Mouse (Mus musculus) heart, adult 8-10 months (tissue): ENCODE measurements around the gene Piezo1. TPM values are rescaled to one million over a fixed set of nuclear protein-coding genes. Genes with fewer than 3 reads are reported as not detected.

Experiments
- DNase-seq: peaks from one replicate; pipeline ENCODE4 v3.0.0; 2022; ENCODE audit warnings: low spot score
- total RNA-seq, 4 experiments: library from RNA; stranded (reverse); gene quantifications; 2 replicates each; pipeline ENCODE4 v1.2.4; 2022

Piezo1 gene
- total RNA-seq, 4 experiments from 2014 or later: 13.2 to 17.4 (median 13.7) TPM

DNA sequence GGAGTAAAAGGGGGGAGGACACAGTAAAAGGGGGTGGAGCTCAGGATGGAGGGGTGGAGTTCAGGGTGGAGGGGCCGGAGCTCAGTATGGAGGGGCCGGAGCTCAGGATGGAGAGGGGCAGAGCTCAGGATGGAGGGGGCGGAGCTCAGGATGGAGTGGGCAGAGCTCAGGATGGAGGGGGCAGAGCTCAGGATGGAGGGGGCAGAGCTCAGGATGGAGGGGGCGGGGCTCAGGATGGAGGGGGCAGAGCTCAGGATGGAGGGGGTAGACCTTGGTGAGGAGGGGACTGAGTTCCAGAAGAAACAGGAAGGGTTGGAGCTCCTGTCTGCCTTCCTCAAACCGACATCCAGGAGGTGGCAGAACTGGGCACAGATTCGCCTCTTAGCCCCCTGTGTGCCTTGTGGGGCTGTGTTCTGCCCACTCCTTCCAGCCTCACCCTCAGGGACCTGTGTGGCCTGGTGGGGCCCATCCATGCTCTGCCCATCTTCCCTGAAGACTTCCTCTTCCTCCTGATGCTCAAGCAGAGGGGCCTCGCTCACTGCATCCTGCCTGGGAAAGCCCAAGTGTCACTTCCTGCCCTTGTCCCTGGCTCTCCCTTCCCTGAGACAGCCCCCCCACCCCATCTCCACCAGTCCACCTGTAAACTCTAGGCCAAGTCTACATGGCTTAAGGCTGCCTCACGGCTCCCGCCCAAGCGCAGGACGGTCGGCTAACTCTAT is 54.0 kb downstream of the Piezo1 start:
- DNase-seq: no peak

DNA sequence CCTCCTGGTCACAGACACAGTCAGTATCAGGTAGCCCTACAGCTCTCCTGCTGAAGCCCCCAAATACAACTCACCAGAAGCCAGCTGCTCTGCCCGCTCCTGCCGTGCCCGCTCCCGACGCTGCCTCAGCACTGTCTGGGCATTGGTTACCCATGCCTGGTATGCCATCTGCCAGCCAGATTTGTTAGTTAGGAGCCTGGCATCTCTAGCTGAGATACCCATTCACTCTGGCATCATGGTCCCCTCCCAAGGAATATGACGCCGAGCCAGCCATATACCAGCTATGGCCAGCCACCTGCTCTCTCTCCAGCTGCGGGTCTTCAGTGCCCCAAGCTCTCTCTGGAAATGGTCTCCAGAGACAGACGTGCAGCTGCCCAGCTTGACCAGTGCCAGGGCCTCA is 62.7 kb downstream of the Piezo1 start:
- DNase-seq: no peak

DNA sequence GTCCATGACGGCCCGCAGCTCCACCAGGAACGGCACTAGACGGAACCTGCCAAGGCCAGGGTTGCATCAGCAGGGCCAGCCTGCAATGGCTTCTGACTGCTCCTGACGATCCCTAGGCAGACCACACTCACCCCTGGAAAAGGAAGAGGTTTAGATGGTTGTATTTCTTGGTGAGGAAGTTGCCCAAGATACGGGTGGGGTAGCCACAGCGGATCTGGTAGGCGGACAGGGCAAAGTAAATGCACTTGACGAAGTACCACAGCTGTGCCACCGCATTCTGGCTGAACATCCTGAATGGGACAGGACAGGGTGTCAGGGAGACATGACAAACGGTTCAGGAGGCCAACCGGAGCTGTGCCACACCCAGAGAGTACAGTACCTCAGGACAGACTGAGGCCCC is 66.3 kb downstream of the Piezo1 start:
- no peak for DNase-seq

DNA sequence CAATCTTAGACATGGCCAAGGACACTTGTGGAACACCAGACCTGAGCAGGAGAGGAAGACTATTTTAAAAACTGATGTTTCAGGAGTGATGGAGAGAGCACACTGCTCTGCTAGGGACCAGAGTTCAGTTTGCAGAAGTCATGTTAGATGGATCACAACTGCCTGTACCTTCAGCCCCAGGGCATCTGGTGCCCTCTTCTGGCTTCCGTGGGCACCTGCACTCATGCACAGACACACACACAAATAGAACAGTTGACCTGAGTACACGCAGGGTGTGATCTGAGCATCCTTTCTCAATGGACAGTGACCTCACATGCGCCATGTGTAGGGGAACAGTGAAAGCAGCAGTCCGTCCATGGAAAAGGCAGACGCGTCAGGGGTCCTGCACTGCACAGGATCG is 67.3 kb downstream of the Piezo1 start:
- DNase-seq: no peak

DNA sequence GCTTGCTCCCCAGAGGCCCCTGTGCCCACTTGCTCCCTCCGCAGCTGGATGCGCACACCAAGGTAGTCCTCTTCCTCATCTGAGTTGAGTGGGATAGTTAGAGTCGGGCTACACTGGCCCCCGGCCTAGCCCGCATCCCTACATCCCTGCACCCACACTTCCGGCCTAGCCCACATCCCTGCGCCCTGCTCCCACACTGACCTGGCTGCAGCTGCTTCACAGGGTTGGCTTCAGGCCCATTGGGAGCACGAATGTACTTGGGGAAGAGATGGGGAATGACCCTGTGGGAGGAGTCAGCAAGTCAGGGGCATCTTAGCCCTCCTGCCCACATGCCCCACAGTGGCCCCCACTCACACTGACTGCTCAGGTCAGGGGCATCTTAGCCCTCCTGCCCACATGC is 68.7 kb downstream of the Piezo1 start:
- no peak for DNase-seq

DNA sequence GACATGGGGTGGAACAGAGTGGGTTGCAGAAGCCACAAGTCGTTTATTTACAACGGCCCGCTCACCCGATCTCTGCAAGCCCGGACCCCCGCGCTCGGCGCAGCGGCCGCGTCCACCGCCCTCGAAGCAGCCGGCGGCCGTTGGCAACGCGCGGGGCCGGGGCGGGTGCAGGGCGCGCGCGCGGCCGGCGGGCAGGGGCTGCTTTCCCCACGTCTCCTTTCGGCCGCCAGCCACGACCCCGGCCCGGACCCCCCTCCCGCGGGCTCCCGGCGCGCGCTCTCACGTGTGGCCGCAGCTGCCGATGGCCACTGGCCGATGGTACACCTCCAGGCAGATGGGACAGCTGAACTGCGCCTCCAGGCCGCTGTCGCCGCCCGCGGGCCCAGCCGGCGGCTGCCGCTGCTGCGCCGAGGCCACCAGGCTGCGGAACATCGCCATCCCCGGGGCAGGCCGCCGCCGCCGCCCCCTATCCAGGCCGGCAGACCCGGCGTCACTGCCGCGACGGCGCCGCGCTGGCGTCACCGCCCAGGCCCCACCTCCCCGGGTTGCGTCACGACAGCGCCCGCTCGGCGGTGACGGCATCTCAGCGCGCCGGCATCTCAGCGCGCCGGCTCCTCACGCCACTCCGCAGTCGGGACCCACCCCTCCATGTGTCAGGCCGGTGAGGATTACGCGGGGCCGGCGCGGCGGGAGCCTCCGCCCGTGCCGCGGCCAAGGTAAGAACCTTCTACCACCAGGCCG is 75.4 kb downstream of the Piezo1 start, which contains the start of the genes Rnf166 and Ctu2:
Gene Rnf166 (minus strand): TSS at position 485 of the 741 bp plus-strand sequence.
Gene Ctu2 (plus strand): TSS at position 564 of the 741 bp plus-strand sequence.
- peak; percentile 86 for DNase-seq

DNA sequence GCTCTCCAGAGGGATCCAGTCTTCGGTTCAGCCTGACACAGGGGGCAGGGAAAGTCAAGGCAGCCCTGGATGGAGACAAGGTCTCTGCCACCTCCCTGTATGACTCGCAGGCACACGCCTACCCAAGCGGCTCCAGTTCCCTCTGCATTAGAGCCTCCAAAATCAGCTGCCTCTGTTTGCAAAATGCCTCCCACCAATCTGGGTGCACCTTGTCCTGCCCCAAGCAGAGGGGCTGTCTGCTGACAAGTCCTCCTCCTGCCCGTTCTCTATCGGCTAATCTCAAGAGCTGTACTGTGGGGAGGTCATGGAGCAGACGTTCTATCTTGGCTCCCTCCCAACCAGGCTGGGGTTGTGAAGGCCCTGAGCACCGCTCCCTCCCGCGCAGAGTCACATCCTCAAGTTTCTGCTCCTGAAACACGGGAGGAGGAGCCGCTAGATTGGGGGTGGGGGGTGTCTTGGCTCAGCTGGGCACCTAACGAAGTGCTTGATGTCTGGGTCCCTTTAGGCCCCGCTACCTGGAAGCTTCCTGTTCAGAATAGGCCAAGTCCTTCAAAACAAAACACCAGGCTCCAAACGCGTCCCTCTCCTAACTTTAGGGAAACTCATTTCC is 76.1 kb downstream of the Piezo1 start:
- DNase-seq: no peak

DNA sequence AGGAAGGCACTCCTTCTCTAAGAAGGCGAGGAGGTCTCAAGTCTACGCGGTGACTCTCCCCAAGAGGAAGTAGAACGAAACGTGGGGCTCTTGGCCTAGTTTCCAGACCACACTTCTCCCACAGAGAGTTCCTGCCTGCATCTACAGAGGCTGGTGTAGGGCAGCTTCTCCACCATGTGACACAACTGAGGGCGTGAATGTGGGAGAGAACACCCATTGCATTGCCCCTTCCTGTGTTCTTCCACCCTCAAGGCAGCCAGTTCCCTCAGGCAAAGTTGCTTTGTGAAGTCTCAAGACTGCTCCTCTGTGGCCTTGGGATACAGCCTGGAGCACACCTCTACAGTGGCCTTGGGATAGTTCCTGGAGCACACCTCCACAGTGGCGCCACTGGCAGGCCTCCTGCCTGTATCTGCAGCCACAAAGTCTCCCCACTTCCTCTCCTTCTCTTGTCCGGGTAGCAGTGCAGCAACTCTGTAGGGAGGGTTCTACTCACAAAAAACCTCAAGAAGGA is 77.2 kb downstream of the Piezo1 start:
- no peak for DNase-seq

DNA sequence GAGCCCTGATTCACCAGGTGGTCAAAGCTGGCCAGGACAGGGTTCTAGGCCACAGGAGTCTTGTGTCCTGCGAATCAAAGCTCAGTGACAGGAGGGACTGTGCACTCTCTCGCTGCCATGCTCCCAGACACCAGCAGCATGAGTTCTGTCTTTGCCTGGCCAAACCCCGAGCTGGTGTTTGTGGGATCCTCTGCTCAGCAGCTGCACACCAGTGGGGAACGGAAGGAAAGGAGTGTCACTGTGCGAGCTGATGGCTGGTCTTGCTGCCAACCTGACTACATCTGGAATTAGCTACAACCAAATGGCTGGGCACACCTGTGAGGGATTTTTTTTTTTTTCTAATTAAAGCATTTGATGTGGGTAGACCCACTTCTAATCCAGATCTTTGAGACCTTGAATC is 80.4 kb downstream of the Piezo1 start:
- DNase-seq: no peak

DNA sequence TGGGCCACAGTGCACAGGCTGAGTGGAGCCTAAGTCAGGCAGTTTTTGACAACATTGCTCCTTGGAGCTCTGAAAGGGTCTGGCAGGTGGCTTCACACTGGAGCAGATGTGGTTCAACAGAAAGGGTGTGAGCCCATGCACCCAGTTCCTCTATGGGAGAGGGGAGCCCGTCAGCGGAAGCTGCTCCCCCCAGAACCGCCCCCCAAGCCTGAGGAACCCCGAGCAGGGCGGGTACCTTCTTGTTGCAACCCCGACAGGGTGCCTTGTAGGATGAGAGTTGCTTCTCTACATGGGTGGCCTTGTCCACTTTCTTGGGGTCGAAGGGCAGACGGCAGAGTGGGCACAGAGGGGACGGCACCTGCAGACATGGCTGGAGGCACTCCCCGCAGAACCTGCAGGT is 81.2 kb downstream of the Piezo1 start:
- no peak for DNase-seq

DNA sequence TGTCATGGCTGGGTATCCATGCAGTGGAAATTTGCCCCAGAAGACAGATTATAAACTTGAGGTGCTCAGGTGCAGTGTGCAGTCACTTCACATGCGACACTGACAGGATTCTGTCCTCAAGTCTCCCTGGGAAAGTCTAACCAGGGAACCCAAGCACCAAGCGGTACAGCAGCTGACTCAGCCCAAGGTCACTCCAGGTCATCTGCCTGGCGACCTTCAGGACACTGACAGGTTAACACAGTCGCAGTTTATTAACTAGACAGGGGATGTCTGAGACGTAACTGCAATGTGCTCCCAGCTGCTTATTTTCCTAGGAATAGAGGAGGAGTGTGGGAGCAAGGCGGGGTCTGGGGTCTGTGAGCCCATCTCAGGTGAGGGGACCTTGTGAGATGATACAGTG is 81.7 kb downstream of the Piezo1 start:
- DNase-seq: no peak

DNA sequence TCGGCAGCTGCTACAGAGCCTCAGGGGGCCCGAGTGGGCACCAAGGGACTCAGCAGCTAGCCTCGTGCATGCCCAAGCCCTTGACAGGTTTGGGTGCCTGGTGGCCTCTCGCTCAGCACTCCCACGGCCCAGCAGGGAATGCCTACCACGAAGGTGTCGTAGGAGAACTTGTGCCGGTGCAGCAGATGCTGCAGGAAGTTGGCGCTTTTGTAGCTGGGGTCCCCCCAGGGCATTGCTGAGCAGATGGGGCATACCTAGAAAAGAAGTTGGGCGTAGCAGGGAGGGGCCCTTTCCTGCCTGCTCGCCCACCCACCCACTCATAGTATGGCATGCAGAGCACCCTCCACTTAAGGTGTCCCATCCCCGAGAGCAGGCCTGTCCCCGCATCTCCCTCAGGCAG is 83.3 kb downstream of the Piezo1 start:
- no peak for DNase-seq

DNA sequence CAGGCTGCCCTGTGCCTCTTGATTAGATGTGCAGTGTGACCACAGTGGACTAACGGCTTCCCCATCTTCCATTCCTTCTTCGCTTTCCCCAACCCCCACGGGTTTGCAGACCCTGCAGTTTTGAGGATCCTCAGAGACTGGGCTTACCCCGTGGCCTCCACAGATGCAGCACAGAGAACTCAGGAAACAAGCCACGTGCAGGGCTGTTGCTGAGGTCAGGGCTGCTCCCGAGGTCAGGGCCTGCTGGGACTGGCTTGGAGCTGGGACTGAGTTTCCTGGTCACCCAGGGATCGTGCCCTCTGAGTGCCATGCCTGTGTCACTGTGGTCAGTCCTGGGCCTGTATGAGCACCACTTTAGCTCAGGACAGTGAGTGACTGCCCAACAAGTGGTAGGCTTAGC is 86.1 kb downstream of the Piezo1 start:
- DNase-seq: no peak

DNA sequence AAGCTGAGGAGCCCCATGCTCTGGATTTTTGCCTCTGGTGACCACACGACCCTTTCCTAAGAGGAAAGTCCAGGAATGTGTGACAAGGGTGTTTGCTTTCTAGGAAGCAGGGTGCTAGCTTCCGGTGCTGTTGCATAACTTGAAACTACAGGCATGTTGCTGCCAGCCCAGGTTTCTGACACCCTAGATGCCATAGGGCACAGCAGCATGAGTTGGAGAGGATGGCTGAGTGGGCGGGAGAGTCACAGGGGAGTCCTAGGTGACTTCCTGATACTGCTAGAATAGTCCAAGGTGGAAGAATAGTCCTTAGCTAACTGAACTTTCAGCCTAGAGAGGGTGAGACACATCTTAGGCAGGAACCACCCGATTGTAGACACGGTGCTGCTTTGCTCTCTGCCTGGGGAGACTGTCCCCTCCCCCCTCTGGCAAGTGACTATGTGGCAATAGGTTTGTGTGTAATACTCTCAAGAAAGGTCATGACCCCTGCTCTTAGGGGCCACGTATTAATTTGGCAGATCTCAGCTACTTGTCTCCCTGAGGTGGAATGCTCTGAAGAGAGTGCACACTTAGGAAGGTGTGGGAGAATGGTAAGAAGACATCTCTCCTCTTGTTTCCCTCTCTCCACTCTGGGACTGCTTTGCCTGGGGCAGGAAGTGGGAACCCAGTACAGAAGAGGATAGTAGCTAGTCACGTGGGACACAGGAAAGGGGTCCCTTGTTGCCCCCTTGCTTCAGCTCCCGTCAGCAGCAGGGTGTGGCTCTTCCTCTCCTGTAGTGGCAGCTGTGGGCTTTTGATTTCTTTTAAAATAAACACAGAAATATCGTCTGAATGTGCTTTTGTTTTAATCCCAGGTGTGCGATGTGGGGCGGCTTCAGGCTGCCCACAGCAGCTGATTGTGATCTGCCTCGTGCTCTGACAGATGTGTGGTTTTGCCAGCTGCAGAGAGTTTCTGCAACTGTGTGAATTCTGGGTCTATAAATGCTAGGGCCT is 87.2 kb downstream of the Piezo1 start:
- DNase-seq: no peak

DNA sequence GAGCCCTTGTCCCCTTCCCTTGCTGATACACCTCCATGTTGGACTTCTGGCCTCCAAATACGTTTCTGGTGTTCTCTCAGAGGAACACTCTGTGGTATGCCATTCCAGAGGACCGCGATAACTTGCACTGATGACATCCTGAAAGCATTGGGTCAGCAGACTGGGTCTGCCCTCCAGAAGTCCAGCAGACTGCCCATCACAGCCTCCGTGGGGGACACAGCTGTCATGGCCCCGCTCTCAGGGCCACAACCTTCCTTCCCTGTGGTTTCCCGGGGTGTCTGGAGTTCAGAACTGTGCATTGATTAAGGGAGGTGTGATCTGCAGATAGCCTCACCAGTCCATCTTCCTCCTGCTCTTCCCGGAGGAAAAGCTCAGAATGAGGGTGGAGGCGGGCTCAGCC is 88.6 kb downstream of the Piezo1 start:
- DNase-seq: no peak

DNA sequence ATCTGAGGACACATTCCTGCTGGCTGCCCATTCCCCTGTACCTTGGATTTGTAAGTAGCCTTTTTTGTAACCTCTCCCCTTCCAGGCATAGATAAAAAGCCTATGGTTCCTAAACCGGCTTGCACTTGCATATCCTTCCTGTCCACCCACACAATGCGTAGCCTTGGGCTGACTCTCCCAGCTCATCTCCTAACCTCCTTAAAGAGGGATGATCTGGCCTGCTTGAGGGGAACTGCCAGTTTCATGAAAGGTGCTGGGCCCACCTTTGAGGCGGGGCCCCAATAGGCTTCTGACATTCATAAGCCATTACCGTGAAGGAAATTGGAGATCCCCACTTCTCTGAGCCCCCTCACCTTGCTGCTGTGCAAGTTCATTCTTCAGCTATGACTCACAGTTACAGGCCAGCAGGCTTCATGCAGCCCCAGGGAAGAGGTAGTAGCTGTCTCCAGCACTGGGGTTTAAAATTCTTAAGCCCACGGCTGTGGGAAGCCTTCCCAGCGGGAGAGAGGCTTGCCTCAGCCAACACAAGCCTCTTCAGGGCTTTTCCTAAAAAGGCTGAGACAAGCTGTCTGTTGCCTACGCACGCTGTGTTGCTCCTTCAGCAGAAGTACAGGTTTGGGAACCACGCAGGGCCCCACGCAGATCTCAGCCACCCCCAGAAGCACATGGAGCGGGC is 89.5 kb downstream of the Piezo1 start:
- DNase-seq: no peak

DNA sequence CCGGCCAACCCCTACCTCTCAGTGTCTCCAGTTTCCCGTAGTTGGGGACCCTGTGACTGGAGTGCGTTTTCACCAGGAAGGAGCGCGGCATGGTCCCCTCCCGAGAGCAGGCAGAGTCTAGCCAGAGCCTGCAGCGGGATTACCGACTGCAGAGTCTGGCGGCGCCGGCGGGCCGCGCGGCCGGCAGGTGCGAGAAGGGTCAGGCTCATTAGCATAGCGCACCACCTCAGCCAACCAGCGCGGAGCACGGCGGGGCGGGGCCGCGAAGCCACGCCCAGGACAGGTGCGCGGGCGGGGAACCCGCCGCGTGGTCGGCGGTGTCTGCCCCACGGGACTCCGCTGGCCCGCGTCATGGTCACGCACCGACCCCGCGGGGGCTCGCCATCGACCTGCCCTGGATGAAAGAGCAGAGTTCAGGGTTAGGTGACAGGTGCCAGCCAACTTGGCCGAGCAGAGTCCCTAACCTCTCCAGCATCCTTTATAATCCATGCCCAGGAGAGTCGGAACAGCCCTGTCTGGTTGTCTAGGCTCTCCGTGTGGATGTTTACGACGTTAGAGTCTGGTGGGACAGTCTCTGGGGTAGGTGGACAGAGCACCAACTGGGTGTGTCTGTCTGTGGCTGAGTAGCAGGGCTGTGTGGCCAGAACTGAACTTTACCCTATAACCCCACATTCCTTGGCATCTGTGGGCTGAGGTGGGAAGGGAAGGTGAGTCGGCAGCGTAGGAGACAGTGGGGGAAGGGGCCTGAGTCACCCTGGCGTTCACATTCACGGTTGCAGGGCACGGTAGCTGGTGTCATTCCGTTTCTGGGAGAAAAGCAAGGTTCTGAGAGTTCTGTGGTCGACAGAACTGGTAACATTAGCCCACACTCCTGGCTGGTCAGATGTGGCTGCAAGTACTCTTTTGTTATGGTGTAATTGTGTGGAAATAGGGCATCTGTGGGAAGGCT is 90.3 kb downstream of the Piezo1 start, which contains the start of gene Snai3:
Gene Snai3 (minus strand): TSS at position 210 of the 949 bp plus-strand sequence.
- no peak for DNase-seq

DNA sequence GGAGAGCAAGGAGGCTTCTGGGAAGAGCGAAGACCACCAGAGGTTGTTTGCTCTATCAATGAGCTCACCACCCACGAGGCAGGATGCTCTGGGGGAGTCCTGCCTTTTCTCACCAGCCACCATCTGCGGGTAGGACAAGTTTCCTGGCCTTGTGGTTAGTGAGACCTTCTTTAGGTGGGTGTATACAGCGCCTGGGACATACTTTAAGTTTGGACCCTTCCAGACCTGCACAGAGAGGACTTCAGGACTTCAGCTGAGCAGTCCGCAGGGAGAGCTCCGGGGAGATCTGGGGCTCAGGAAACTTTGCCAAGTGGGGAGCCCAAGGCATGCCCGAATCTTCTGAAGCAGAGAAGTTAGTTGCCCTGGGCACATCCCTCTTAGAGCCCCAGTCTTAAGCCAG is 91.1 kb downstream of the Piezo1 start:
- no peak for DNase-seq

DNA sequence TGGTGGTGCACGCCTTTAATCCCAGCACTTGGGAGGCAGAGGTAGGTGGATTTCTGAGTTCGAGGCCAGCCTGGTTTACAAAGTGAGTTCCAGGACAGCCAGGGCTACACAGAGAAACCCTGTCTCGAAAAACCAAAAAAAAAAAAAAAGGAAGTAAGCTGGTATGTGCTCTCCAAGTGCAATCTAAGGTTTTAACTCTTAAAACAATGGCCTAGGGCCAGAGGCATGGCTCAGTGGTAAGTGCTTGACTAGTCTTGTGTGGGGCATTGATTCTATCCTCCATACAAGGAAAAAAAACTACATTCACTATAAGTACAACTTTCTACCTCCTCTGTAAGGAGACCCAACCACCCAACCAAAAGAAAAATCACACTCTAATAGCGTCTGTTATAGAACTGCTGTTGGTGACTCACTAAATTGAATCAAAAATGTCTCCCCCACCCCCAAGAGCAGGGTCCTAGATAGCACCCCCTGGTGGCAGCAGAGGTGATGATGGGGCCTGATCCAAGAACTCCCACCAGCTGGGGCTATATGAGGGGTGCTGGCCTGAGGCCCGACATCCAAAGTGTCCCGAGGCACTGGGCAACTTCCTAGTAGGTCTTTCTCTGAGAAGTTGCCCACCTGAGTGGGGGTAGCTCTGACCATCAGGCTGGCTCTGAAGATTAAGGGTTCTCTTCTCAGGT is 91.8 kb downstream of the Piezo1 start:
- DNase-seq: no peak
